ENCODE assay signal across 9 mouse cellular contexts in the genomic region with DNA sequence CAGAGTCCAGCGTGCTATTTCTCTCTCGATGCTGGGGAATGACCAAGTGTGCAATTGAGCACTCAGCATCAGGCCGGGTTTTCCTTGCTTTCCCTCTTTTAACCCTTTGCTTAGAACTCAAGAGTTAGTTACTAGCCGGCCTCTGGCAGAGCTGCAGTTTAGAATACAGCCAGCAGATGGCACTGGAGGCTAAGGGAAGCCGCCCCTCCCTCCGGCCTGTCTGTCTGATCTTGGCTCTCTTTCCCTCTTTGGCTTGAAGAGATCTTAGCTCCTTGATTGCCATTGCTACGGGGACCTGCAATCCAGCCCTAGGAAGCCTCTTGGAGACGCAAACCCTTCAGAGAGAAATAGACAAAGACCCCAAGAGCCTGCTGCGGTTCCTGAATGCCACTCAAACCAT. TPM values are rescaled to one million over a fixed set of nuclear protein-coding genes. Genes with fewer than 3 reads are reported as not detected.
DNase-seq lines count a peak whose midpoint lies in the region; ATAC-seq and TF ChIP-seq lines count a peak whose summit lies in the region.
"Had no signal": no experiment of that assay in that cellular context is flagged by ENCODE, and none has a peak within 500 bp of the region (broad histone marks: within the 10 kb centered on the region; RNA-seq: fewer than 3 reads in every experiment).

No protein-coding gene starts in this region.

- peaks cover 16% of the 10 kb centered on the region; the same call in 1 of the 2 replicates for H3K27me3 ChIP-seq in hindbrain, embryonic 10.5 days (ENCODE audit: insufficient read depth, poor library complexity, severe bottlenecking)
- H3K27me3 ChIP-seq in hindbrain, embryonic 12.5 days: no peaks in the 10 kb centered on the region; the same call in 1 of the 2 replicates
- no peaks in the 10 kb centered on the region for H3K27me3 ChIP-seq in cerebellum, adult 2 months (ENCODE audit: control insufficient read depth, insufficient read depth, low read length)
- no peaks in the 10 kb centered on the region for H3K27me3 ChIP-seq in limb, embryonic 11.5 days (ENCODE audit: control insufficient read depth, insufficient read depth, low read length)
- no peaks in the 10 kb centered on the region for H3K27me3 ChIP-seq in stomach, postnatal 0 days (ENCODE audit: control insufficient read depth, insufficient read depth, low read length)

- TF ChIP-seq CTCF in cerebellum, adult 2 months (IDR thresholded peaks at IDR 0.05; ENCODE audit: borderline replicate concordance, insufficient read depth, low read depth, low read length): peak; percentile 98
- peak; percentile 95 for TF ChIP-seq CTCF in stomach, postnatal 0 days (IDR thresholded peaks at IDR 0.05; ENCODE audit: low read depth)

- TF ChIP-seq POLR2A in cerebellum, adult 2 months (IDR thresholded peaks at IDR 0.05; ENCODE audit: borderline replicate concordance, insufficient read depth, low read length): no peak

- no peaks in the 10 kb centered on the region for H3K36me3 ChIP-seq in hindbrain, embryonic 10.5 days
- H3K36me3 ChIP-seq in hindbrain, embryonic 12.5 days: no peaks in the 10 kb centered on the region
- no peaks in the 10 kb centered on the region for H3K36me3 ChIP-seq in limb, embryonic 11.5 days (ENCODE audit: control insufficient read depth, insufficient read depth, low read length)
- H3K36me3 ChIP-seq in stomach, postnatal 0 days (ENCODE audit: control insufficient read depth, insufficient read depth, low read length): no peaks in the 10 kb centered on the region

- 11% methylated on average over 9 of the region's 9 CpGs for WGBS in hindbrain, embryonic 10.5 days
- WGBS in hindbrain, embryonic 12.5 days: 8% methylated on average over 9 of the region's 9 CpGs
- 7% methylated on average over 9 of the region's 9 CpGs for WGBS in cerebellum, adult 2 months
- WGBS in limb, embryonic 11.5 days: 9% methylated on average over 9 of the region's 9 CpGs
- 7% methylated on average over 9 of the region's 9 CpGs for WGBS in stomach, postnatal 0 days

- H3K9ac ChIP-seq in hindbrain, embryonic 12.5 days: no peak overlapping the region
- H3K9ac ChIP-seq in limb, embryonic 11.5 days (ENCODE audit: low read length): no peak overlapping the region
- H3K9ac ChIP-seq in stomach, postnatal 0 days (ENCODE audit: low read length): no peak overlapping the region

- no peak overlapping the region for H3K4me3 ChIP-seq in hindbrain, embryonic 10.5 days
- no peak overlapping the region for H3K4me3 ChIP-seq in hindbrain, embryonic 12.5 days
- no peak overlapping the region for H3K4me3 ChIP-seq in cerebellum, adult 2 months (replicated peaks; ENCODE audit: insufficient read depth, low read depth, low read length)
- H3K4me3 ChIP-seq in limb, embryonic 11.5 days (ENCODE audit: low read depth, low read length): no peak overlapping the region
- H3K4me3 ChIP-seq in stomach, postnatal 0 days (ENCODE audit: low read depth, low read length): no peak overlapping the region
- H3K4me3 ChIP-seq: myocyte had no signal

- no peak overlapping the region for H3K4me2 ChIP-seq in hindbrain, embryonic 12.5 days (replicated peaks)
- no peak overlapping the region for H3K4me2 ChIP-seq in limb, embryonic 11.5 days (ENCODE audit: low read depth, severe bottlenecking)
- no peak overlapping the region for H3K4me2 ChIP-seq in stomach, postnatal 0 days (replicated peaks; ENCODE audit: low read depth)

- no peak overlapping the region for H3K27ac ChIP-seq in hindbrain, embryonic 10.5 days
- H3K27ac ChIP-seq in hindbrain, embryonic 12.5 days: no peak overlapping the region
- no peak overlapping the region for H3K27ac ChIP-seq in cerebellum, adult 2 months (ENCODE audit: insufficient read depth, low read length)
- no peak overlapping the region for H3K27ac ChIP-seq in limb, embryonic 11.5 days (replicated peaks; ENCODE audit: low read depth, low read length)
- no peak overlapping the region for H3K27ac ChIP-seq in stomach, postnatal 0 days (replicated peaks)

- no peak for TF ChIP-seq EP300 in stomach, postnatal 0 days (optimal IDR thresholded peaks at IDR 0.05)

- peaks cover 11% of the 10 kb centered on the region; the same call in 1 of the 2 replicates for H3K4me1 ChIP-seq in hindbrain, embryonic 10.5 days (replicated peaks)
- H3K4me1 ChIP-seq in hindbrain, embryonic 12.5 days: peaks cover 6% of the 10 kb centered on the region; the same call in 1 of the 2 replicates
- H3K4me1 ChIP-seq in cerebellum, adult 2 months (ENCODE audit: control insufficient read depth, insufficient read depth, low read length): no peaks in the 10 kb centered on the region
- 0 out of 2 replicates have a peak, but pooled peaks cover 2% of the 10 kb centered on the region for H3K4me1 ChIP-seq in limb, embryonic 11.5 days (ENCODE audit: control insufficient read depth, insufficient read depth, low read length)
- H3K4me1 ChIP-seq in stomach, postnatal 0 days (replicated peaks; ENCODE audit: control insufficient read depth, insufficient read depth): no peaks in the 10 kb centered on the region

- H3K9me3 ChIP-seq in hindbrain, embryonic 10.5 days: no peaks in the 10 kb centered on the region
- H3K9me3 ChIP-seq in hindbrain, embryonic 12.5 days (replicated peaks): no peaks in the 10 kb centered on the region
- H3K9me3 ChIP-seq in limb, embryonic 11.5 days (ENCODE audit: control insufficient read depth, low read length): no peaks in the 10 kb centered on the region
- H3K9me3 ChIP-seq in stomach, postnatal 0 days (ENCODE audit: control insufficient read depth, low read length): no peaks in the 10 kb centered on the region

- peak; percentile 81 for DNase-seq in hindbrain, embryonic 10.5 days (ENCODE audit: low spot score)
- peak; percentile 65 to 82 for DNase-seq in cerebellum, adult 2 months
- peak; percentile 77 for DNase-seq in induced T-regulatory cell, adult 2 months (ENCODE audit: low read depth)
- peak; percentile 91 for DNase-seq in limb, embryonic 11.5 days (ENCODE audit: low spot score)
- DNase-seq in naive thymus-derived CD4-positive, alpha-beta T cell, adult 2 months (ENCODE audit: low read depth): peak; percentile 73
- DNase-seq in stomach, postnatal 0 days (ENCODE audit: low spot score): peak; percentile 76

- no peak for ATAC-seq in hindbrain, embryonic 12.5 days (ENCODE audit: low FRiP score)
- ATAC-seq in frontal cortex, adult (ENCODE audit: low TSS enrichment): peak; percentile 76
- no peak for ATAC-seq in limb, embryonic 11.5 days (ENCODE audit: insufficient number of reproducible peaks, low FRiP score, low TSS enrichment, low read depth)
- 0 out of 2 replicates have a peak, but pooled peaks have one; percentile 29 for ATAC-seq in stomach, postnatal 0 days (ENCODE audit: low FRiP score, low TSS enrichment)

RNA-seq across cellular contexts. Expression of a gene that starts 18.5 kb away (rescaled TPM):
- polyA plus RNA-seq in hindbrain, embryonic 10.5 days (2016; fragmentation: Nextera tagmentation; extraction: Ambion mirVana): 19.0 and 22.7 TPM in 2 replicates
- 26.5 and 27.3 TPM in 2 replicates for polyA plus RNA-seq in hindbrain, embryonic 12.5 days (2016; fragmentation: Nextera tagmentation; extraction: Ambion mirVana)
- polyA plus RNA-seq in cerebellum, adult 2 months (2012; rRNA removed): 17.8 and 20.3 TPM in 2 replicates
- polyA plus RNA-seq in limb, embryonic 11.5 days (2014; fragmentation: Nextera tagmentation; extraction: Ambion mirVana): 18.4 and 21.9 TPM in 2 replicates
- 9.6 and 12.9 TPM in 2 replicates for polyA plus RNA-seq in stomach, postnatal 0 days (2015; fragmentation: Nextera tagmentation; extraction: Ambion mirVana)

RNA-seq across cellular contexts. Expression of a gene that starts 55.7 kb away (rescaled TPM):
- 7.2 and 8.2 TPM in 2 replicates for polyA plus RNA-seq in hindbrain, embryonic 10.5 days (2016; fragmentation: Nextera tagmentation; extraction: Ambion mirVana)
- polyA plus RNA-seq in hindbrain, embryonic 12.5 days (2016; fragmentation: Nextera tagmentation; extraction: Ambion mirVana): 10.0 and 12.0 TPM in 2 replicates
- 9.9 and 11.0 TPM in 2 replicates for polyA plus RNA-seq in cerebellum, adult 2 months (2012; rRNA removed)
- 7.7 and 9.8 TPM in 2 replicates for polyA plus RNA-seq in limb, embryonic 11.5 days (2014; fragmentation: Nextera tagmentation; extraction: Ambion mirVana)
- polyA plus RNA-seq in stomach, postnatal 0 days (2015; fragmentation: Nextera tagmentation; extraction: Ambion mirVana): 2.6 and 3.3 TPM in 2 replicates

Comparison
In these comparisons a context has a peak if more than half of its experiments do, and no peak if none do; other contexts are left out.
1. ATAC-seq: peak in frontal cortex, adult (single experiment) and stomach, postnatal 0 days (single experiment); none in hindbrain, embryonic 12.5 days (single experiment) and limb, embryonic 11.5 days (single experiment).
2. Peak in every context shown above with its lines, with median percentiles within 50 percentile points of each other: DNase-seq.